Mouse (Mus musculus) intestine, embryonic 14.5 days (tissue): ENCODE results near the gene Rasl10b. TPM values are rescaled to one million over a fixed set of nuclear protein-coding genes. Genes with fewer than 3 reads are reported as not detected.
A peak's percentile ranks its signal among the peaks of the same experiment; 100 is the strongest.

Experiments used
- ATAC-seq: fragments of 200-750 bp; cut with Nextera tagmentation; replicated peaks from 2 replicates; pipeline ENCODE4 v1.8.0; 2017; ENCODE audit warnings: low read depth, moderate number of reproducible peaks, moderate TSS enrichment, moderate library complexity; ENCODE audit not compliant: low FRiP score, low TSS enrichment
- DNase-seq: peaks from one replicate; pipeline ENCODE4 v3.0.0-alpha.2; 2018; ENCODE audit warnings: low spot score
- H3K27ac ChIP-seq: fragments of 300-500 bp; sonication (generic); 2 replicates; pipeline ENCODE4 v1.5.1; 2014; ENCODE audit warnings: low read depth, mild to moderate bottlenecking, control low read depth
- H3K27me3 ChIP-seq: fragments of 300-500 bp; sonication (generic); replicated peaks from 2 replicates; pipeline ENCODE4 v1.6.1; 2014; ENCODE audit warnings: low read length, control low read depth; ENCODE audit not compliant: control insufficient read depth, insufficient read depth
- H3K36me3 ChIP-seq: fragments of 300-500 bp; sonication (generic); 2 replicates; pipeline ENCODE4 v1.6.1; 2014; ENCODE audit warnings: low read length, control low read depth; ENCODE audit not compliant: control insufficient read depth, insufficient read depth
- H3K4me1 ChIP-seq: fragments of 300-500 bp; sonication (generic); replicated peaks from 2 replicates; pipeline ENCODE4 v1.6.1; 2014; ENCODE audit warnings: low read length, control low read depth, mixed read lengths; ENCODE audit not compliant: control insufficient read depth, insufficient read depth
- H3K4me2 ChIP-seq: fragments of 300-500 bp; sonication (generic); 2 replicates; pipeline ENCODE4 v1.6.1; 2014; ENCODE audit warnings: low read length
- H3K4me3 ChIP-seq: fragments of 300-500 bp; sonication (generic); 2 replicates; pipeline ENCODE4 v1.5.1; 2014; ENCODE audit warnings: low read depth, low read length, control low read depth, mixed read lengths
- H3K9ac ChIP-seq: fragments of 300-500 bp; sonication (generic); 2 replicates; pipeline ENCODE4 v1.6.1; 2014; ENCODE audit warnings: mild to moderate bottlenecking, low read length
- H3K9me3 ChIP-seq: fragments of 300-500 bp; sonication (generic); 2 replicates; pipeline ENCODE4 v1.6.1; 2016; ENCODE audit warnings: low read length, control low read depth; ENCODE audit not compliant: control insufficient read depth
- WGBS: fragments of 180-500 bp; shearing (Covaris S2); extraction: QIAGEN DNeasy Blood & Tissue Kit; methylation state at CpG from one replicate; pipeline ENCODE4 v1.1.7; 2014; 5-methylcytosine and 5-hydroxymethylcytosine counted together
- polyA plus RNA-seq: library from polyadenylated mRNA; unstranded; fragments of >200 nt; fragmentation: Nextera tagmentation; extraction: Ambion mirVana; gene quantifications from 2 replicates; pipeline ENCODE4 v1.2.1, GENCODE M21; 2014

Gene Rasl10b
- polyA plus RNA-seq, 1 experiment from 2014 or later, result 2.3 TPM

- H3K27ac ChIP-seq, result no peak overlapping the region
- no peak overlapping the region for H3K9ac ChIP-seq
- no peaks in the 10 kb centered on the region for H3K9me3 ChIP-seq
- H3K36me3 ChIP-seq, result no peaks in the 10 kb centered on the region
- no peak overlapping the region for H3K4me3 ChIP-seq
- no peak overlapping the region for H3K4me2 ChIP-seq
- no peak for ATAC-seq
- peaks cover 13% of the 10 kb centered on the region for H3K4me1 ChIP-seq
- peaks cover 16% of the 10 kb centered on the region for H3K27me3 ChIP-seq
- WGBS, result 31% methylated on average over 4 of the region's 4 CpGs
- DNase-seq, result no peak
These were observed 40.4 kb downstream of the Rasl10b start for GRCm38 (mm10) chr11:83449298-83449697.

GRCm38 (mm10) chr11:83450550-83450949, 41.6 kb downstream of the Rasl10b start:
- WGBS, result 48% methylated on average over 1 of the region's 1 CpGs
- H3K4me1 ChIP-seq, result peaks cover 18% of the 10 kb centered on the region
- no peak overlapping the region for H3K4me2 ChIP-seq
- H3K27me3 ChIP-seq, result peaks cover 3% of the 10 kb centered on the region
- no peaks in the 10 kb centered on the region for H3K36me3 ChIP-seq
- ATAC-seq, result no peak
- no peaks in the 10 kb centered on the region for H3K9me3 ChIP-seq
- DNase-seq, result no peak
- H3K9ac ChIP-seq, result no peak overlapping the region
- H3K4me3 ChIP-seq, result no peak overlapping the region
- H3K27ac ChIP-seq, result no peak overlapping the region

- Histone ChIP-seq H3K4me2 (no peak overlapping the region), H3K9ac (no peak overlapping the region), H3K4me3 (no peak overlapping the region), H3K36me3 (no peaks in the 10 kb centered on the region), H3K9me3 (no peaks in the 10 kb centered on the region), H3K27ac (no peak overlapping the region), H3K27me3 (no peaks in the 10 kb centered on the region), H3K4me1 (peaks cover 22% of the 10 kb centered on the region)
- ATAC-seq, result no peak
- no peak for DNase-seq
- 86% methylated on average over 10 of the region's 10 CpGs for WGBS
These were observed 42.3 kb downstream of the Rasl10b start for GRCm38 (mm10) chr11:83451281-83451680.

GRCm38 (mm10) chr11:83454548-83454947, 45.6 kb downstream of the Rasl10b start:
- 8% methylated on average over 4 of the region's 4 CpGs for WGBS

GRCm38 (mm10) chr11:83455608-83456007, 46.7 kb downstream of the Rasl10b start:
- H3K36me3 ChIP-seq, result no peaks in the 10 kb centered on the region
- H3K4me3 ChIP-seq, result no peak overlapping the region
- no peak overlapping the region for H3K4me2 ChIP-seq
- H3K9ac ChIP-seq, result no peak overlapping the region
- H3K27me3 ChIP-seq, result 0 out of 2 replicates have a peak, but pooled peaks cover under 1% of the 10 kb centered on the region
- H3K9me3 ChIP-seq, result no peaks in the 10 kb centered on the region
- DNase-seq (no peak), ATAC-seq (no peak)
- 68% methylated on average over 3 of the region's 3 CpGs for WGBS
- H3K4me1 ChIP-seq, result peaks cover 16% of the 10 kb centered on the region; the same call in 1 of the 2 replicates
- no peak overlapping the region for H3K27ac ChIP-seq

More at GRCm38 (mm10) chr11:83454548-83454947, 45.6 kb downstream of the Rasl10b start:
- Histone ChIP-seq H3K27me3 (no peaks in the 10 kb centered on the region), H3K36me3 (no peaks in the 10 kb centered on the region), H3K9ac (no peak overlapping the region), H3K4me3 (no peak overlapping the region), H3K9me3 (no peaks in the 10 kb centered on the region), H3K4me1 (peaks cover 16% of the 10 kb centered on the region; the same call in 1 of the 2 replicates), H3K27ac (no peak overlapping the region), H3K4me2 (no peak overlapping the region)
- ATAC-seq (peak; percentile 47; the same call in 1 of the 2 replicates), DNase-seq (no peak)

GRCm38 (mm10) chr11:83457257-83457656, 48.3 kb downstream of the Rasl10b start:
- no peak overlapping the region for H3K27ac ChIP-seq
- ATAC-seq, result no peak
- no peaks in the 10 kb centered on the region for H3K36me3 ChIP-seq
- H3K27me3 ChIP-seq, result peaks cover 9% of the 10 kb centered on the region; the same call in 1 of the 2 replicates
- no peak overlapping the region for H3K4me2 ChIP-seq
- H3K9me3 ChIP-seq, result no peaks in the 10 kb centered on the region
- peaks cover 16% of the 10 kb centered on the region; the same call in 1 of the 2 replicates for H3K4me1 ChIP-seq
- no peak overlapping the region for H3K4me3 ChIP-seq
- H3K9ac ChIP-seq, result no peak overlapping the region
- no peak for DNase-seq
- 57% methylated on average over 7 of the region's 7 CpGs for WGBS

GRCm38 (mm10) chr11:83457912-83458601, 49.1 kb downstream of the Rasl10b start:
- no peaks in the 10 kb centered on the region for H3K36me3 ChIP-seq
- H3K4me3 ChIP-seq, result no peak overlapping the region
- peaks cover 16% of the 10 kb centered on the region; the same call in 1 of the 2 replicates for H3K4me1 ChIP-seq
- WGBS, result 37% methylated on average over 9 of the region's 9 CpGs
- H3K27me3 ChIP-seq, result peaks cover 11% of the 10 kb centered on the region
- H3K27ac ChIP-seq, result peak overlapping the region; percentile 22; the same call in 1 of the 2 replicates
- DNase-seq (peak; percentile 58), ATAC-seq (no peak)
- no peaks in the 10 kb centered on the region for H3K9me3 ChIP-seq
- no peak overlapping the region for H3K4me2 ChIP-seq
- H3K9ac ChIP-seq, result no peak overlapping the region

GRCm38 (mm10) chr11:83461462-83462027, 52.6 kb downstream of the Rasl10b start:
- peaks cover 27% of the 10 kb centered on the region for H3K27me3 ChIP-seq
- no peak overlapping the region for H3K4me2 ChIP-seq
- no peak overlapping the region for H3K9ac ChIP-seq
- no peak overlapping the region for H3K27ac ChIP-seq
- DNase-seq, result no peak
- H3K36me3 ChIP-seq, result no peaks in the 10 kb centered on the region
- no peak overlapping the region for H3K4me3 ChIP-seq
- 72% methylated on average over 10 of the region's 10 CpGs for WGBS
- peaks cover 8% of the 10 kb centered on the region; the same call in 1 of the 2 replicates for H3K4me1 ChIP-seq
- no peak for ATAC-seq
- H3K9me3 ChIP-seq, result no peaks in the 10 kb centered on the region
